8 mouse cellular contexts compared by ENCODE assay signal in the genomic region with DNA sequence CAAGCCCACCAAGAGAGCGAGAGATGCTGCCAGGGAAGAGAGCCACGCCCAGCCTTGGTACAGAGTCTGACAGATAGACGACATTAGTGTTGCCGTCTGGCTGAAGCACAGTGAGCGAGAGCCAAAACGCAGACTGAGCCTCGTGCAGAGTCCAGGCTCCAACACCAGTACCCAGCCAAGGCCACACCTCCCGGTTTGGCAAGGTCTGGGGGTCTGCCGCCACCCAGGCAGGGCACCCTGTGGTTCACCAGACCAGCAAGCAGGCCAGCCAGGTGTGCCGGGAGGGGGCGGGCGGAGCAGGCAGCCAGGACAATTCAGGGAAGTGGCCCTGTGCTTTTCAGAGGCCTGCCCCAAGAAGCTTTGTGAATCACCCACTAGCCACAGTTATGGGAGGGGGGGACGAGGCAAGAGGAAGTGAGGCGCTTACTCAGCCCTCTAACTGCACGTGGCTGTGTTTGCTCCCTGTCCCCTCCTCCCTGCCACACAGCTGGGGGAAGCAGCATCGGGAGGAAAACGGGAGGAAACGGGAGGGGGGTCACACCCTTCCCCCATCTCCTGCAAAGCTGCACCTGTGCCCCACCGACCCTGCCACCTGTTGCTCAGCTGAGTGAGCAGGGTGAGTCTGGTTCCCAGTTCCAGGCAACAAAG. TPM values are rescaled to one million over a fixed set of nuclear protein-coding genes. Genes with fewer than 3 reads are reported as not detected.
DNase-seq lines count a peak whose midpoint lies in the region; ATAC-seq and TF ChIP-seq lines count a peak whose summit lies in the region.

No protein-coding gene starts in this region.

- DNase-seq in ovary, postnatal 36 days (ENCODE audit: low spot score), result peak; percentile 36
- DNase-seq in ovary, postnatal 14 days (ENCODE audit: low spot score), result no peak
- no peak for DNase-seq in embryonic facial prominence, embryonic 10.5 days (ENCODE audit: low spot score)
- DNase-seq in heart, postnatal 10 days, result peak; percentile 58 to 59
- peak; percentile 44 for DNase-seq in liver, postnatal 0 days
- DNase-seq in thymus, postnatal 14 days, result peak; percentile 85
- no peak for DNase-seq in right cerebral cortex, postnatal 4 days
- DNase-seq in cerebellum, adult 11-12 months, result no peak

- no peaks in the 10 kb centered on the region for H3K36me3 ChIP-seq in embryonic facial prominence, embryonic 10.5 days (replicated peaks)
- no peaks in the 10 kb centered on the region for H3K36me3 ChIP-seq in liver, postnatal 0 days (replicated peaks; ENCODE audit: insufficient read depth, low read length)

- peaks cover 44% of the 10 kb centered on the region for H3K4me1 ChIP-seq in embryonic facial prominence, embryonic 10.5 days
- peaks cover 4% of the 10 kb centered on the region for H3K4me1 ChIP-seq in liver, postnatal 0 days (ENCODE audit: insufficient read depth)

- peak overlapping the region; percentile 37 for H3K27ac ChIP-seq in embryonic facial prominence, embryonic 10.5 days (replicated peaks)
- no peak overlapping the region for H3K27ac ChIP-seq in liver, postnatal 0 days (ENCODE audit: low read depth)

- H3K27me3 ChIP-seq in embryonic facial prominence, embryonic 10.5 days (replicated peaks; ENCODE audit: low read depth, poor library complexity, severe bottlenecking), result peaks cover 52% of the 10 kb centered on the region
- H3K27me3 ChIP-seq in liver, postnatal 0 days (ENCODE audit: insufficient read depth, low read length), result no peaks in the 10 kb centered on the region

- TF ChIP-seq CTCF in liver, postnatal 0 days (IDR thresholded peaks at IDR 0.05; ENCODE audit: low read depth), result 0 out of 2 replicates have a peak, but pooled peaks have one; percentile 3

- no peak overlapping the region for H3K9ac ChIP-seq in liver, postnatal 0 days (replicated peaks)

- 0 out of 2 replicates have a peak overlapping the region, but pooled peaks have one; percentile 2 for H3K4me2 ChIP-seq in liver, postnatal 0 days (ENCODE audit: low read depth, low read length)

- 31% methylated on average over 19 of the region's 19 CpGs for WGBS in embryonic facial prominence, embryonic 10.5 days
- WGBS in liver, postnatal 0 days (ENCODE audit: insufficient replicate concordance), result 16% methylated on average over 19 of the region's 19 CpGs

- ATAC-seq in liver, postnatal 0 days, result peak; percentile 48

- intact Hi-C loops in heart, postnatal 10 days (cut with DNase I), result no loop called here

- no peak overlapping the region for H3K4me3 ChIP-seq in embryonic facial prominence, embryonic 10.5 days
- no peak overlapping the region for H3K4me3 ChIP-seq in liver, postnatal 0 days (ENCODE audit: low read depth, low read length)

- no peaks in the 10 kb centered on the region for H3K9me3 ChIP-seq in embryonic facial prominence, embryonic 10.5 days
- H3K9me3 ChIP-seq in liver, postnatal 0 days (ENCODE audit: low read length), result no peaks in the 10 kb centered on the region

- no peak for TF ChIP-seq EP300 in liver, postnatal 0 days (IDR thresholded peaks at IDR 0.05; ENCODE audit: low read depth)

RNA-seq across cellular contexts. Expression of a gene that starts 15.0 kb away (rescaled TPM):
- 9.3 and 9.8 TPM in 2 replicates for polyA plus RNA-seq in embryonic facial prominence, embryonic 10.5 days (2016; fragmentation: Nextera tagmentation; extraction: Ambion mirVana)
- 1 to 10 TPM; 2.4 to 6.2 TPM for total RNA-seq in heart, postnatal 10 days (2021)
- polyA plus RNA-seq in liver, postnatal 0 days (2015; fragmentation: Nextera tagmentation; extraction: Ambion mirVana), result 0.36 and 0.45 TPM in 2 replicates

RNA-seq across cellular contexts. Expression of a gene that starts 26.7 kb away (rescaled TPM):
- 119 and 122 TPM in 2 replicates for polyA plus RNA-seq in embryonic facial prominence, embryonic 10.5 days (2016; fragmentation: Nextera tagmentation; extraction: Ambion mirVana)
- 10 to 100 TPM; 56.5 to 57.8 TPM for total RNA-seq in heart, postnatal 10 days (2021)
- 21.7 and 24.6 TPM in 2 replicates for polyA plus RNA-seq in liver, postnatal 0 days (2015; fragmentation: Nextera tagmentation; extraction: Ambion mirVana)

RNA-seq across cellular contexts. Expression of a gene that starts 41.5 kb away (rescaled TPM):
- polyA plus RNA-seq in embryonic facial prominence, embryonic 10.5 days (2016; fragmentation: Nextera tagmentation; extraction: Ambion mirVana), result 2.0 and 2.2 TPM in 2 replicates
- total RNA-seq in heart, postnatal 10 days (2021), result 1 to 10 TPM; 3.2 to 3.8 TPM
- 0.39 and 0.61 TPM in 2 replicates for polyA plus RNA-seq in liver, postnatal 0 days (2015; fragmentation: Nextera tagmentation; extraction: Ambion mirVana)

Comparison
In these comparisons a context has a peak if more than half of its experiments do, and no peak if none do; other contexts are left out.
1. DNase-seq: peak in ovary, postnatal 36 days (single experiment), heart, postnatal 10 days (2 of 2), liver, postnatal 0 days (single experiment) and thymus, postnatal 14 days (single experiment); none in ovary, postnatal 14 days (single experiment), embryonic facial prominence, embryonic 10.5 days (single experiment), right cerebral cortex, postnatal 4 days (single experiment) and cerebellum, adult 11-12 months (single experiment).